Mouse (Mus musculus) liver, adult (tissue): Measurements from ENCODE around the gene Ak1.

ENCODE experiments used
- GATA4 ChIP-seq: IDR thresholded peaks from 2 replicates; pipeline ENCODE4 v1.6.1; 2014; ENCODE audit warnings: mild to moderate bottlenecking, low read length; ENCODE audit not compliant: insufficient replicate concordance

Gene Ak1

DNA sequence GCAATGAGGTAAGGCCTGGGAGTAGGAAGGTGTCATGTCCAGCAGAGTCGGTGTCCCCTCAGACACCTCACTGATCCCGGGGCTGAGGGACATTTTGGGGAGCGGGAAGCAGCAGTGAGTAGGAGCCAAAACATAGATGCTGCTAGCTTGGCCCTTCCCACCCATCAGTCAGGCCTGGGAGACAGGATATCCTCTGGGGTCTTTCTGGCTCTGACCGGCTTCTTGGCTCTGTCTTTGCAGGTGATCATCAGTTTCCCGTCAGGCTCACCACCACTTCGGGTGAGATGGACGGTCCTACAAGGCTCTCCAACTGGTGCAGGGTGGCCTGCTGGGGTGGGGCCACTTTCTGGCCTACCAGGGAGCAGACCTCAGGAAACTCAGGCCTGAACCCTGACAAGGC lies 56.1 kb downstream of the Ak1 start:
- TF ChIP-seq GATA4, result no peak

DNA sequence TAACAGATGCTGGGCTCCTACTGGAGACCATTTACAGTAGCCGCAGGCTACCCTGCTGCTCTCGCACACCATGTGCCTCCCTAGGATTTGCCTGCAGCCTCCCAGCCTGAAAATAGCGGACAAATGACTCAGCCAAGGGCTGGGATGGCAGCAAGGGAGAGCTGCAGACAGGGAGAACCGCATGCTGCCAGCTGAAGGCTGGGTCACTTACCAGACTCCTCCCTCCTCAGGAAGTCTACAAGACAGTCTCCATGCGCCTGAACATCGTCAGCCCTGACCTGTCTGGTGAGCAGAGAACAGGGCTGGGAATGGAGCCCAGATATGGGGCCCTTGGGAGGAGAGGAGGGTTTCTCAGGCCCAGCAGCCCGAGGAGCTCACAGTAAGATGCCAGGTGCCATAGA lies 58.5 kb downstream of the Ak1 start:
- TF ChIP-seq GATA4, result no peak

DNA sequence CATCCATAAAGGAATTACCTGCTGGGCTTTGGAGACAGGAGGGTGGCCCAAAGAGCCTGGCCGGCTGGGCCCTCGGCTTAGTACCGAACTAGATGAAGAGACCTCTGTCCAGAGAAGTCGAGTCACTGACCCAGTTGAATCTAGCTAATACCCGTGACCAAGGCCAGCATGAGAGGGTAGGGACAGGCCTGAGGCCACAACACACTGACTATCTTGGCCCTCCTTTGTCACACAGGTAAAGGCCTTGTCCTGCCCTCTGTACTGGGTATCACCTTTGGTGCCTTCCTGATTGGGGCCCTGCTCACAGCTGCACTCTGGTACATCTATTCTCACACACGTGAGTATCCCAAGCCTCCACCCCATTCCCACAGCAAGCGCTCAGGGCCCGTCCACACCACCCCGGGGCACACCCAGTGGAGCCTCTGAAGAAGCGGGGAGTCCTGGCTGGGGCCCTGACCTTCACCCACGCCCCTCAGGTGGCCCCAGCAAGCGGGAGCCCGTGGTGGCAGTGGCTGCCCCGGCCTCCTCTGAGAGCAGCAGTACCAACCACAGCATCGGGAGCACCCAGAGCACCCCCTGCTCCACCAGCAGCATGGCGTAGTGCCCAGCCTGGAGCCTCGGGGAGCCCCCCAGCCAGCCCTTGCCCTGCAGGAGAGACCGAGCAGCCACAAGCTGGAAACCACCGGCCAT lies 59.5 kb downstream of the Ak1 start:
- TF ChIP-seq GATA4, result no peak

DNA sequence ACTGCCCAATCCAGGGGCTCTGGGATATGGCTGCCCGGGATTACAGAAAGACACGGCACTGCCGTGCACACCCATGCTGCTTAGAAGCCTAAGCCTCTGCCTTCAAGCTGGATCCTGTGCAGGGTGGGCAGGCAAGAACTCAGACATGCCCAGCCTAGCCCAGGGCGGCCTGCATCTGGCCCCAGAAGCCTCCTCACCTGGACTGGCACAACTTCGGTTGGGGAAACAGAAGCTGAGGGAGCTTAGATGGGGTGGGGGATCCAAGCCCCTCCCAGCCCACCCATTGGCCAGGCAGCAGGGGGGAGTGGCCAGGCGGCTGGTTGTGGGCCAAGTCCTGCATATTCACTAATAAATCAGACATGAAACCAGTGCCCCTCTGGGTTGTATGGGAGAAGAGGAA lies 60.2 kb downstream of the Ak1 start:
- no peak for TF ChIP-seq GATA4

DNA sequence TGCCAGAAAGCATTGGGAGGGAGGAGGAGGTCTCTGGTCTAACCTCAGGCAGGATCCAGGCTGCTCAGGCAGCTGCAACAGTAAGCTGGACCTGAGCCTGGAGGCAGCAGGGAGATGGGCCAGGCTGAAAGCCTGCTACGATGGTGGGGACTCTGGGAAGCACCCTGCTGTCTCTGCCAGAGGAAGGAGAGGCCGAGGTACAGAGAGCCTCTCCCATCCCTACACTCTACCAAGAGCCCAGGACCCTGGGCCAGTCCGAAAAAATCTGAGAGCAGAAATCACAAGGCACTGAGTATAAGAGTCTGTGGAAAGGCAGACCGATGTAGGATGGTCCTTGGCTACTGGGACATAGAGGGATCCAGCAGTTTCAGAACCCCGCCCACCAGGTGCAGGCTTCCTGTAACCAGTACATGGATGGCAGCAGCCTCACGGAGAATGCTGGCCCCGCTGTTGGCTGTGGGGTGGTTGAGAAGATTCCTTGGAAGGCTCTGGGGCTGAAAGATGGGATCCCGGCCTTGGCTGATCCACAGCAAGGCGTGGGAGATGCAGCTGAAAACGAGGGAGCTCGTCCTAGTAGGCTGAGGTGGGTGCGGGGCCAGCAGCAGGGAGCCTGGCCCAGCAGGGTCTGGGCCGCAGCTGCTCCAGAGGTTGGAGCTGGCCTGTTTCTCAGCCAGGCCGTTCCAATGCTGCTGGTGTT lies 61.3 kb downstream of the Ak1 start:
- no peak for TF ChIP-seq GATA4

DNA sequence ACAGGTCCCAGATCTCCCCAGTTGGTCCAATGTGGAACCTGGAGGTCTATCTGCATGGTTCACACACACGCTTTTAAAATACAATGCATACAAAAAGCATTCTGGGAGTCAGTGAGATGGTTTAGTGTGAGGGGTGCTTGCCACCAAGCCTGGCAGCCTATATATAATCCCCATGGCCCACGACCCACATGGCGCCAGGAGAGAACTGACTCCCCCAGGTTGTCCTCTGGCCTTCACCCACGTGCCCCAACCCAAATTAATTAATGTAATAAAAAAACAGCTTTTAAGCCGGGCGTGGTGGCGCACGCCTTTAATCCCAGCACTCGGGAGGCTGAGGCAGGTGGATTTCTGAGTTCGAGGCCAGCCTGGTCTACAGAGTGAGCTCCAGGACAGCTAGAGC lies 62.1 kb downstream of the Ak1 start:
- no peak for TF ChIP-seq GATA4
